Mouse (Mus musculus) ES-E14 (cell line): ENCODE results near the gene Hoxa6.

Experiments used
- HCFC1 ChIP-seq: IDR thresholded peaks from 2 replicates; pipeline ENCODE4 v1.6.1; 2012; ENCODE audit warnings: low read length, inconsistent platforms, borderline replicate concordance; ENCODE audit not compliant: insufficient read depth
- MAFK ChIP-seq: IDR thresholded peaks from 2 replicates; pipeline ENCODE4 v1.6.1; 2014; ENCODE audit warnings: mild to moderate bottlenecking, low read depth, low read length, inconsistent platforms; ENCODE audit not compliant: insufficient read depth
- ZNF384 ChIP-seq: IDR thresholded peaks from 2 replicates; pipeline ENCODE4 v1.6.1; 2012; ENCODE audit warnings: low read depth, low read length, inconsistent platforms

GRCm38 (mm10) chr6:52208868-52209684 lies 554 bp upstream of the Hoxa6 start:
- TF ChIP-seq MAFK (no peak), HCFC1 (no peak), ZNF384 (no peak)
